Mouse (Mus musculus) thymus, postnatal 10 days (tissue): Measurements from ENCODE around the gene Gfral.
"Not testable (repeated sequence)": the region's sequence is repeated elsewhere in the genome, so short reads cannot be mapped to it uniquely, and the experiment has no call there.

ENCODE experiments used
- DNase-seq, 2 experiments: peaks; one replicate each; pipeline ENCODE4 v3.0.0; 2021; ENCODE audit warnings: low spot score in 2 of 2

Gene Gfral

GRCm38 (mm10) chr9:76122888-76123287 lies 90.6 kb downstream of the Gfral start:
- not testable (repeated sequence) for DNase-seq
